Comparison of ENCODE assay signal across 8 mouse cellular contexts in the genomic region with DNA sequence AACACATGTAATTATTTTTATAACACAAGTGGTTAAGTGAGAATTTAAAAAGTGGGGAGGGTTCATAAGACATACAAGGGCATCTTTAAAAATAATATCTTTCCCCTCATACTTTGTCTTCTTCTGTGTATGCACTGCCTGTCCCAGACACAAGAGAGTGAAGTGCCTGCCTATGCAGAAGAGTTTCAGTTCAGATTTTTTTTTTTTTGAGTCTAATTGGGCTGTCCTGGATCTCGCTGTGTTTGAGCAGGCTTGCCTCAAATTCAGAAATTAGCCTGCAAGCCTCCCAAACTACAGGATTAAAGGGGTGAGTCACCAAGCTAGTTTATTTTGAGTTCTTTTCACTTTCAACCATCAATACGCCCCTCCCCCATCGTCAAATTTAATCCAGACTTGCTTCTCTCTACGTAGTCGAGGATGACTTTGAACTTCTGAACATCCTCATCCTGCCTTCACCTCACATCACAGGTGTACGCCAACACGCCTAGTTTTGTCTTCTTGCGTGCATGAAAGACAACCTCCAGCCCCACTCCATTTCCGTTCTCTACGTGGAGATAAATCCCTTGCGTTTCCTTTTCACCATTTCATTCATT. TPM values are rescaled to one million over a fixed set of nuclear protein-coding genes. Genes with fewer than 3 reads are reported as not detected.
DNase-seq lines count a peak whose midpoint lies in the region; ATAC-seq and TF ChIP-seq lines count a peak whose summit lies in the region.

No protein-coding gene starts in this region.

- TF ChIP-seq POLR2A in heart, adult 2 months (IDR thresholded peaks at IDR 0.05; ENCODE audit: insufficient read depth, low read depth, low read length), result no peak

- H3K36me3 ChIP-seq in heart, adult 2 months (ENCODE audit: control insufficient read depth, insufficient read depth, low read length), result no peaks in the 10 kb centered on the region

- H3K4me1 ChIP-seq in heart, adult 2 months (ENCODE audit: control insufficient read depth, insufficient read depth, low read length), result peaks cover 4% of the 10 kb centered on the region

- no peaks in the 10 kb centered on the region for H3K79me2 ChIP-seq in heart, adult 2 months (replicated peaks; ENCODE audit: control insufficient read depth, insufficient read depth, low read length)

- no peak for TF ChIP-seq EP300 in heart, adult 2 months (IDR thresholded peaks at IDR 0.05; ENCODE audit: insufficient read depth, low read depth, low read length)

- H3K27me3 ChIP-seq in heart, adult 2 months (ENCODE audit: control insufficient read depth, insufficient read depth, low read length), result no peaks in the 10 kb centered on the region

- WGBS in heart, adult 2 months, result 2% methylated on average over 11 of the region's 11 CpGs

- H3K4me3 ChIP-seq in heart, adult 2 months, result peak overlapping the region; percentile 98

- intact Hi-C loops in heart, adult 2 months (cut with DNase I), result loop anchor here (2.0 to 5.0 kb wide), 3 partner anchors 17 to 473 kb away; a partner anchor contains a TSS

- peak overlapping the region; percentile 98 for H3K27ac ChIP-seq in heart, adult 2 months

- DNase-seq in heart, adult 2 months, result no peak
- no peak for DNase-seq in heart, adult 9 months (ENCODE audit: low spot score in 2 of 2)
- DNase-seq in thymus, adult 18-20 months, result peak; percentile 34 to 74
- DNase-seq in thymus, postnatal 25 days, result no peak
- peak; percentile 92 for DNase-seq in induced T-regulatory cell, adult 2 months (ENCODE audit: low read depth)
- no peak for DNase-seq in embryo, embryonic 9.5 days (ENCODE audit: extremely low spot score)
- no peak for DNase-seq in layer of hippocampus, postnatal 10 days (ENCODE audit: low spot score in 2 of 2)

- TF ChIP-seq CTCF in heart, adult 2 months (IDR thresholded peaks at IDR 0.05), result no peak

- peak overlapping the region; percentile 75 for H3K9ac ChIP-seq in heart, adult 2 months (ENCODE audit: low read depth, low read length)

- ATAC-seq in monocyte, adult 5-6 weeks (replicated peaks; ENCODE audit: insufficient number of reproducible peaks, low FRiP score, low TSS enrichment, poor library complexity, severe bottlenecking), result 0 out of 2 replicates have a peak, but pooled peaks have one; percentile 0

RNA-seq across cellular contexts. Expression of a gene that starts 8.7 kb away (rescaled TPM):
- 1 to 10 TPM; 1.6 to 4.7 TPM for total RNA-seq in heart, adult 2 months (2021)
- 3.0 and 3.3 TPM in 2 replicates for polyA plus RNA-seq in heart, adult 2 months (2012; rRNA removed)
- total RNA-seq in monocyte, adult 5-6 weeks (2017), result 57.5 to 73.6 TPM (median 60.1 TPM) in 3 replicates
- total RNA-seq in layer of hippocampus, postnatal 10 days (2021), result 100 to 1,000 TPM in 1 of 2 experiments, 10 to 100 TPM in 1; 99.1 to 117 TPM

RNA-seq across cellular contexts. Expression of a gene that starts 9.6 kb away (rescaled TPM):
- total RNA-seq in heart, adult 2 months (2021), result 10 to 100 TPM; 35.2 to 36.3 TPM
- 19.8 and 20.7 TPM in 2 replicates for polyA plus RNA-seq in heart, adult 2 months (2012; rRNA removed)
- total RNA-seq in monocyte, adult 5-6 weeks (2017), result 17.1 to 28.8 TPM (median 25.1 TPM) in 3 replicates
- total RNA-seq in layer of hippocampus, postnatal 10 days (2021), result 10 to 100 TPM; 24.3 to 27.8 TPM

RNA-seq across cellular contexts. Expression of a gene that starts 45.8 kb away (rescaled TPM):
- total RNA-seq in heart, adult 2 months (2021), result 1 to 10 TPM; 1.9 to 2.5 TPM
- 3.7 and 5.6 TPM in 2 replicates for polyA plus RNA-seq in heart, adult 2 months (2012; rRNA removed)
- 1.8 to 13.4 TPM (median 9.7 TPM) in 3 replicates for total RNA-seq in monocyte, adult 5-6 weeks (2017)
- total RNA-seq in layer of hippocampus, postnatal 10 days (2021), result under 1 TPM; 0.87 TPM

Comparison
In these comparisons a context has a peak if more than half of its experiments do, and no peak if none do; other contexts are left out.
1. DNase-seq: peak in thymus, adult 18-20 months (2 of 2) and induced T-regulatory cell, adult 2 months (single experiment); none in heart, adult 2 months (0 of 2), heart, adult 9 months (0 of 2), thymus, postnatal 25 days (single experiment), embryo, embryonic 9.5 days (single experiment) and layer of hippocampus, postnatal 10 days (0 of 2).
2. RNA of a gene that starts 8.7 kb away (total RNA-seq): 99.1 to 117 TPM in layer of hippocampus, postnatal 10 days and 57.5 to 73.6 TPM in monocyte, adult 5-6 weeks; 1.6 to 4.7 TPM in heart, adult 2 months; every median in the first group is over 10 times any median in the second.